Mouse (Mus musculus): ENCODE results near the gene Arfrp1. TPM values are rescaled to one million over a fixed set of nuclear protein-coding genes. Genes with fewer than 3 reads are reported as not detected.

The Arfrp1 gene
- 100 to 1,000 TPM in 1 of 2 experiments, 10 to 100 TPM in 1; 92.9 to 100 TPM for total RNA-seq (2023)

DNA sequence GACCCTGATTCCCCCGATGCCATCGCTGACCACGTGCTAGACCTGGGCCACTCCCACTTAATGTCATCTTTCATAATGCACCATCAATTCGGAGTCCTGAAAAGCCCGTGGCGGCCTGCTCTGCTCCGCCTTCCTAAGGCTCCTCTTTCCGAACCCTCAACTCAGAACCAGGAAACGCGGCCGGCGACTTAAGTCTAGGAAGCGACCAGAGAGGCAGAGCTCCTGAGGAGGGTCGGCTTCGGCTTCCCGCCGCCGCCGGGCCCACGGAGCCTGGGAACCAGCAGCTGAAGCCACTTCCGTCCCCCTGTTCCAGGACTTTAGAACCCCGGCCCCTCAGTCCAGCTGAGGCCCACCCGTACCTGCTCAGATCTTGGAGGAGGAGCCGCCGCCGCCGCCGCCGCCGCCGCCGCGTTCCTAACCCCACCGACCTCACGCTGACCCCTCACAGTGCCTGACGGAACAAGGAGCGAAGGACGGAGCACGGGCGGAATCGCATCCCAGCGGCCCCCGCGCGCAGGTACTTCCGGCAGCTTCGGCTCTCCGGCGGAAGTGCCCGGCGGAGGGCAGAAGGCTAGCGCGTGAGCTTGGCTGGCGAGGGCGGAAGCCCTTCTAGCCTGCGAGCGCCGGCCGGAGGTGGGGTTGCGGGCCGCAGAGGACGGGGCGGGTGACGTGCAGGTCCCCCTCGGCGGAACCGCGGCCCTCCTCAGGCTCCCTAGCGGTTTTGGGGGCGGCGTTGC lies at the start of gene Arfrp1, which contains the start of gene Zgpat:
Gene Arfrp1 (minus strand): TSS at position 545 of the 737 bp plus-strand sequence.
Gene Zgpat (plus strand): TSS at position 69 of the 737 bp plus-strand sequence.

DNA sequence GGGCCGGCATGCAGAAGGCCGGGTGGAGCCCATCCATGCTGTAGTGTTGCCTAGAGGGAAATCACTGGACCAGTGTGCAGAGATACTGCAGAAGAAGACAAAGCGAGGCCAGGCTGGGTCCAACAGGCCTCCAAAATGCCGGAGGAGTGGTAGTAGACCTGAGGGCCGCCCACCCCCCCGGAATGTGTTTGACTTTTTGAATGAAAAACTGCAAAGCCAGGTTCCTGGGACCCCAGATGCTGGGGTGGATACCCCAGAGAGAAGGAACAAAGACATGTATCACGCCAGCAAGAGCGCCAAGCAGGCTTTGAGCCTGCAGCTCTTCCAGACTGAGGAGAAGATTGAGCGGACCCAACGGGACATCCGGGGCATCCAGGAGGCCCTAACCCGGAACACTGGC lies 14.6 kb upstream of the Arfrp1 start, which contains the start of gene Lime1:
Gene Lime1 (plus strand): TSS at position 301 of the 400 bp plus-strand sequence.

DNA sequence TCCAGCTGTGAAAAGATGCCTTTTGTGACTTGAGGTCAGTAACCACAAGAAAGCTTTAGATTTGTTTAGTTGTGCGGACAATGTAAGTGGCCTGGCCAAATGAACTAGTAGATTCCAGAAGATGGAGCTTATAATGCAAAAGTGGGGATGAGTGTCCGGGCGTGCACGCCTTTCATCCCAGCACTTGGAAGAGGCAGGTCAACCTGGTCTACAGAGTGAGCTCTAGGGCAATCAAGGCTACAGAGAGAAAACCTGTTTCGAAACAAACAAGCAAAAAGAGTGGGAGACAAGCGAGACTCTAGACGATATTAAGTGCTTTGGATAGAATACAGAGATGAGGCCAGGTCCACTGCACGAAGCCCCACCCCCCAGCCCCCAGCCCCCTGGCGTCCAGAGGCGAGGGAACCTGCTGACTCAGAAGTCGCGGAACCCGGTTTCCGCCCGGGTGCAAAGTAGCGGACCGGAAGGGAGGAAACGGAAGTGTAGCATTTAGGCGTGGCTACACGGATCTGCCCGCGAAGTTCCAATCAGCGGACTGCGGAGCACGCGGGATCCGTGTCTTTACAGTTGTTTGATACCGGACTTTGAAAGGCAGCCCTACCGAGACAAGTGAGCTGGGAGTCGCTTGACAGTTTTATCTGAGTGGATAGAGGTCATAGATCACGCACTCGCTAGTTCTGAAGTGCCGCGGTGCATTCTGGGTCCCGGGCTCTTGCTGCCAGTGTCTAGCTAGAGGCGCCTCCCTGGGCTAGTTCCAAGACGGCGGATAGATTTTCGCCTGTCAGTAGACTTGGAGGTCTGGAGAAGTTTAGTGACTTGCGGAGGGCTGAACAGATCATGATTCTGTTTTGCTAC lies 45.7 kb downstream of the Arfrp1 start, which contains the start of gene Rtel1:
Gene Rtel1 (plus strand): TSS at position 492 of the 855 bp plus-strand sequence.

DNA sequence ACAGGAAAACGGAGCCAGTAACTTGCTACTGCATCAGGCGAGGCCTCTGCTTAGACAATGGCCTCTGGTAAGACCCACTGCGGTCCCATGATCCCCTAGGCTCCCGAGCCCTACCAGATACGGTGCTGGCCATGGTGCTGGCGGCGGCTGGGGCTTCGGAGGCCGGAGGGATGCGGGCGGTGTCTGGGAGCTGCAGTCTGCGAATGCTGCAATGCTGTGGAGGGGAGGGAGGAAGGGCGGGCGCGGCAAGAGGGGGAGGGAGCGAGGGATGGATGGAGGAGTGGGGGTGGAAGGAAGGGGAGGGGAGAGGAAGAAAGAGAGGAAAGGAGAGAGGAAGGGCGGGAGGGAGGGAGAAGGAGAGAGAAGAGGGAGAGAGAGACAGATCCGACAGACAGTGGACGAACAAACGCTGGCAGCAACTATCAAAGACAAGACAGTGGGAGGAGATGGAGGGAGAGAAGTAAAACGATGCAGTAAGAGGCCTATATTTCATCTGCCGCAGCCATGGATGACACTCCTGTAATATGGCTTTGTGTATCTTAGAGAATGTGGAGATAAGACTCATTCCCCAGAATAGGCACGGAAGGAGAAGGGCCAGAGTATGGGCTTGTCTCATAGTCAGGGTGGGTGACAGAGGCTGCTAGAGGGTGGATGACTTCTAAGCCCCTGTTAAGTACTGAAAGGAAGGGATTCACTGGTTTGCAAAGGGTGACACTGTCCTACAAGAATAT lies 51.0 kb downstream of the Arfrp1 start, which contains the start of gene Stmn3:
Gene Stmn3 (minus strand): TSS at position 421 of the 731 bp plus-strand sequence.

Other genes with a start within 250 kb of the Arfrp1 start
- not detected for gene Kcnq2, start 230.1 kb downstream of the Arfrp1 start, total RNA-seq (2023)
- gene Eef1a2, start 208.4 kb downstream of the Arfrp1 start, total RNA-seq (2023) = not detected
- 100 to 1,000 TPM; 177 to 221 TPM for gene Ppdpf, start 178.2 kb downstream of the Arfrp1 start, total RNA-seq (2023)
- under 1 TPM; 0.44 to 0.52 TPM for gene Ptk6, start 162.6 kb downstream of the Arfrp1 start, total RNA-seq (2023)
- gene Srms, start 152.2 kb downstream of the Arfrp1 start, total RNA-seq (2023) = 1 to 10 TPM; 3.5 to 5.3 TPM
- gene Fndc11, start 145.4 kb downstream of the Arfrp1 start, total RNA-seq (2023) = under 1 TPM; 0.65 to 0.78 TPM
- gene Helz2, start 123.4 kb downstream of the Arfrp1 start, total RNA-seq (2023) = 100 to 1,000 TPM; 341 to 430 TPM
- gene Gmeb2, start 77.4 kb downstream of the Arfrp1 start, total RNA-seq (2023) = 10 to 100 TPM; 52.0 to 60.7 TPM
- not detected for gene Stmn3, start 50.9 kb downstream of the Arfrp1 start, total RNA-seq (2023)
- 100 to 1,000 TPM; 109 to 136 TPM for gene Rtel1, start 45.7 kb downstream of the Arfrp1 start, total RNA-seq (2023)
- 10 to 100 TPM; 83.0 to 85.7 TPM for gene Zgpat, start 476 bp downstream of the Arfrp1 start, total RNA-seq (2023)
- 10 to 100 TPM; 62.3 to 74.9 TPM for gene Lime1, start 14.7 kb upstream of the Arfrp1 start, total RNA-seq (2023)
- gene Zbtb46, start 94.0 kb upstream of the Arfrp1 start, total RNA-seq (2023) = 1 to 10 TPM in 1 of 2 experiments, under 1 TPM in 1; 0.83 to 2.2 TPM
- gene Abhd16b, start 127.8 kb upstream of the Arfrp1 start, total RNA-seq (2023) = not detected
- gene Tpd52l2, start 131.7 kb upstream of the Arfrp1 start, total RNA-seq (2023) = 10 to 100 TPM; 83.2 to 83.7 TPM
- gene Dnajc5, start 155.1 kb upstream of the Arfrp1 start, total RNA-seq (2023) = 100 to 1,000 TPM; 134 to 138 TPM
- 100 to 1,000 TPM; 186 to 229 TPM for gene Uckl1, start 219.5 kb upstream of the Arfrp1 start, total RNA-seq (2023)
- 10 to 100 TPM; 61.5 to 62.6 TPM for gene Prpf6, start 226.5 kb upstream of the Arfrp1 start, total RNA-seq (2023)
- 10 to 100 TPM; 31.8 to 51.8 TPM for gene Zfp512b, start 227.4 kb upstream of the Arfrp1 start, total RNA-seq (2023)
- gene Samd10, start 233.8 kb upstream of the Arfrp1 start, total RNA-seq (2023) = 10 to 100 TPM; 17.4 to 21.5 TPM

Measured in B cell, adult 67 days (primary cell).